Mouse (Mus musculus) midbrain, embryonic 16.5 days (tissue): Measurements from ENCODE around the gene Gm48552. TPM values are rescaled to one million over a fixed set of nuclear protein-coding genes. Genes with fewer than 3 reads are reported as not detected.

ENCODE experiments used
- ATAC-seq: fragments of 200-750 bp; cut with Nextera tagmentation; 2 replicates; pipeline ENCODE4 v1.8.0; 2017; ENCODE audit warnings: moderate TSS enrichment
- H3K27ac ChIP-seq: fragments of 300-500 bp; sonication (generic); 2 replicates; pipeline ENCODE4 v1.5.1; 2014; ENCODE audit warnings: mild to moderate bottlenecking, low read length, mixed read lengths
- H3K27me3 ChIP-seq: fragments of 300-500 bp; sonication (generic); 2 replicates; pipeline ENCODE4 v1.6.1; 2014; ENCODE audit warnings: low read depth, low read length, mixed read lengths; ENCODE audit not compliant: control insufficient read depth, insufficient read depth
- H3K36me3 ChIP-seq: fragments of 300-500 bp; sonication (generic); 2 replicates; pipeline ENCODE4 v1.6.1; 2014; ENCODE audit warnings: mild to moderate bottlenecking, low read length, moderate library complexity, mixed read lengths; ENCODE audit not compliant: control insufficient read depth, insufficient read depth
- H3K4me1 ChIP-seq: fragments of 300-500 bp; sonication (generic); 2 replicates; pipeline ENCODE4 v1.6.1; 2014; ENCODE audit warnings: mild to moderate bottlenecking, low read length, mixed read lengths; ENCODE audit not compliant: control insufficient read depth, insufficient read depth
- H3K4me2 ChIP-seq: fragments of 300-500 bp; sonication (generic); 2 replicates; pipeline ENCODE4 v1.6.1; 2014; ENCODE audit warnings: mild to moderate bottlenecking, low read length, mixed read lengths
- H3K4me3 ChIP-seq: fragments of 300-500 bp; sonication (generic); 2 replicates; pipeline ENCODE4 v1.5.1; 2014; ENCODE audit warnings: low read depth, mild to moderate bottlenecking, low read length, moderate library complexity, mixed read lengths
- H3K9ac ChIP-seq: fragments of 300-500 bp; sonication (generic); 2 replicates; pipeline ENCODE4 v1.6.1; 2014; ENCODE audit warnings: low read depth, low read length, mixed read lengths
- H3K9me3 ChIP-seq: fragments of 300-500 bp; sonication (generic); replicated peaks from 2 replicates; pipeline ENCODE4 v1.6.1; 2014; ENCODE audit warnings: mild to moderate bottlenecking, low read length, mixed read lengths; ENCODE audit not compliant: control insufficient read depth, poor library complexity, severe bottlenecking
- WGBS: fragments of 180-500 bp; shearing (Covaris S2); extraction: QIAGEN DNeasy Blood & Tissue Kit; methylation state at CpG from one replicate; pipeline ENCODE4 v1.1.7; 2014; 5-methylcytosine and 5-hydroxymethylcytosine counted together
- polyA plus RNA-seq: library from polyadenylated mRNA; unstranded; fragments of >200 nt; fragmentation: Nextera tagmentation; extraction: Ambion mirVana; gene quantifications from 2 replicates; pipeline ENCODE4 v1.2.1, GENCODE M21; 2015

Gene Gm48552
- polyA plus RNA-seq = 2.3 and 3.3 TPM in 2 replicates

DNA sequence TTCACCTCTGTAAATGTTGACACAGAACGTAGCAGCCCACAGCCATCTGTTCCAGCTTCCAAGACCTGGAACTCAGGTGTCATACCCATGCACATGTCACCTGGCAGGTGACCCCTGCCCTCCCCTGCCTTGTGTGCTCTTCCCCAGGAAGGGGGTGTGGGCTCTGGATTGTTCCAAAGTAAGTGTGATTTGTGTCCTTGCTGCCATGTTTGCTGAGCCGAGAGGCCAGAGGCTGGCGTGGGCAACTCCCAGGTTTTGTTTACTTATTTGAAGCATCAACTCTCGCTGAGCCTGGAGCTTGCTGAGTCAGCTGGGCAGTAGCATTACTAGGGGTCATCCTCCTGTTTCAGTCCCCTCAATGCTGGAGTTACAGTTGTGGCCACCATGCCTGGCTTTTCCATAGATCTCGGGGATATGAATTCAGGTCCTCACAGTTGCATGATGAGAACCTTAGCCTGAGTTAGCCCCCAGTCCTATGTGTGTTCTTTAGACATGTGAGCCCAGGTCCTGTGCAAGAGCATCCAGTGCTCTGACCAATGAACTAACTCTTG lies at the start of gene Gm48552:
Gm48552 (plus strand) TSS at position 501 of the 551 bp plus-strand sequence.
- Histone ChIP-seq H3K27ac (no peak within 1 kb of the TSS), H3K36me3 (peaks cover 12% of the 10 kb centered on the region), H3K4me3 (no peak within 1 kb of the TSS), H3K4me2 (no peak within 1 kb of the TSS), H3K9me3 (no peaks in the 10 kb centered on the region), H3K4me1 (peaks cover 17% of the 10 kb centered on the region), H3K9ac (no peak within 1 kb of the TSS), H3K27me3 (no peaks in the 10 kb centered on the region)
- no peak for ATAC-seq
- 85% methylated on average over 5 of the region's 5 CpGs for WGBS

- Histone ChIP-seq H3K27ac (no peak overlapping the region), H3K9ac (no peak overlapping the region), H3K4me1 (peaks cover 6% of the 10 kb centered on the region), H3K36me3 (no peaks in the 10 kb centered on the region), H3K4me3 (no peak overlapping the region), H3K4me2 (no peak overlapping the region), H3K27me3 (peaks cover 38% of the 10 kb centered on the region), H3K9me3 (no peaks in the 10 kb centered on the region)
- 37% methylated on average over 17 of the region's 17 CpGs for WGBS
- ATAC-seq = no peak
Observed at GRCm38 (mm10) chr10:81340551-81341332, 48.1 kb upstream of the Gm48552 start.

- Histone ChIP-seq H3K36me3 (no peaks in the 10 kb centered on the region), H3K4me3 (no peak overlapping the region), H3K9me3 (no peaks in the 10 kb centered on the region), H3K27me3 (peaks cover 38% of the 10 kb centered on the region), H3K9ac (no peak overlapping the region), H3K27ac (no peak overlapping the region), H3K4me1 (peaks cover 8% of the 10 kb centered on the region), H3K4me2 (no peak overlapping the region)
- no peak for ATAC-seq
- WGBS = 40% methylated on average over 16 of the region's 16 CpGs
Observed at GRCm38 (mm10) chr10:81341333-81341949, 47.4 kb upstream of the Gm48552 start.

DNA sequence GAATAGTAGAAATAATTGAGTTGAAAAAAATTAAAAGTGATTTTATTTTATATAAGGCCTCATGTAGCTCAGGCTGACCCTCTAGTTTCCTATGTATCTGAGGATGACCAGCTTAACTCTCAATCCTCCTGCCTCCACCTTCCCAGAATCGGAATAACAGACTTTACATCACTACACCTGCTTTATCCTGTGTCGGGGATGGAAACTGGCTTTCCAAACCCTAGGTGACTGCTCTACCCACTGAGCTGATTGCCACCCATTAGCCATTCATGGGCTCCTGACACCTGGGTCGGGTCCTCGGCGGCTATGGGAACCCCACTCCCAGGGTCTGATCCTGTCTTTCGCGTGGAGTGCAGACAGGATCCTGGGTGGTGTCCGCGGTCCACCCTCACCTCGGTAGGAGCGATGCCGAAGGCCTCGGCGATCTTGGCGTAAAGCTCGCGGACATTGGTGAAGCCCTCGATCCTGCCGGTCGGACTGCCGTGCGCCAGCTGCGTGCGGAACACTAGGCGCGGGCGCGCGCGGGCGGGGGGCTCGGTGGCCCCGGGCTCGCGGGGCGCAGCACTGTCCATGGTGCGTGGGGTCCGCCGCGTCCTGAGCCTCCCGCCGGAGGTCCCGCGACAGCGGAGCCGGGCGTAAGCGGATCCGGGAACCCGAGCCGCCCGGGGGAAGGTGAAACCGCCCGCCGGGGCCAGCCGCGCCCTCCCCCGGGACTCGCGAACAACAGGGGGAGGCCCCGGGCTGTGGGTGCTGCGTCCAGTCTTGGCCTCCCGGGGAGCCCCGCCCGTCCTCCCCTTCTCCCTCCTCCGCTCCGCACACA lies 45.9 kb upstream of the Gm48552 start, which contains the start of gene Gipc3:
Gipc3 (minus strand) TSS at position 581 of the 820 bp plus-strand sequence.
- Histone ChIP-seq H3K4me3 (peak within 1 kb of the TSS; percentile 43), H3K9ac (peak within 1 kb of the TSS; percentile 63), H3K27me3 (peaks cover 38% of the 10 kb centered on the region), H3K27ac (no peak within 1 kb of the TSS), H3K4me1 (peaks cover 15% of the 10 kb centered on the region), H3K9me3 (no peaks in the 10 kb centered on the region), H3K4me2 (peak within 1 kb of the TSS; percentile 71), H3K36me3 (no peaks in the 10 kb centered on the region)
- ATAC-seq = no peak
- WGBS = 4% methylated on average over 64 of the region's 67 CpGs

DNA sequence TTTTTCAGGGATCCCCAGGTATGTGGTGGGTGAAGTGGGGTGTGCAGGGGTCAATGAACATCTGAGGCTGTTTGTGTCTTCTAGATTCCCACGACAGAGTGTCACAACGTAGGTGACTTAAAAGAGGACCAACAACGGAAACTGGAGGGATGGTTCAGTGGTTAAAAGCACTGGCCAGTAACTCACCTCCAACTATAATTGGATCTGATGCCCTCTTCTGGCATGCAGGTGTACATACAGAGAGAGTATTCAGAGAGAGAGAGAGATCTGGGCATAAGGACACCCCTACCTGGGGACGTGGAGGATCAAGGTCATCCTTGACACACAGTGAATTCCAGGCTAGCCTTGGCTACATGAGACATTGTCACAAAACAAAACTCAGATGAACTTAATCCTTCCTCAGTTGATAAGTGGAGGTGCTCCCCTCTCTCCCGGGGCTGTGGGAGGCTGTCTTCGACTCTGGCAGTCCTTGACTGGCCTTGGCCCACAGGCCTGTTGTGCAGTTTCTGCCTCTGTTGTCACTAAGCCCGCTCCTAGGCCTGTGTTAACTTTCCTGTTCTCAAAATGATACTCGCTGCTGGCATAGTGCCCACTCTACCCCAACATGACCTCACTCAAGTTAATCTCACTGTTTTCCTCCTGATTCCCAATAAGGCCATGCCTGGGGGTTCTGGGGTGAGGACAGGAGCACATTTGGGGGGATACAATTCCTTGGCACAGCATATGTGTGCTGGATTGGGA lies 44.2 kb upstream of the Gm48552 start:
- WGBS = 58% methylated on average over 8 of the region's 8 CpGs
- H3K4me1 ChIP-seq = peaks cover 15% of the 10 kb centered on the region
- no peak overlapping the region for H3K4me3 ChIP-seq
- H3K9ac ChIP-seq = no peak overlapping the region
- H3K36me3 ChIP-seq = no peaks in the 10 kb centered on the region
- H3K4me2 ChIP-seq = no peak overlapping the region
- ATAC-seq = no peak
- H3K9me3 ChIP-seq = no peaks in the 10 kb centered on the region
- peaks cover 38% of the 10 kb centered on the region for H3K27me3 ChIP-seq
- no peak overlapping the region for H3K27ac ChIP-seq

DNA sequence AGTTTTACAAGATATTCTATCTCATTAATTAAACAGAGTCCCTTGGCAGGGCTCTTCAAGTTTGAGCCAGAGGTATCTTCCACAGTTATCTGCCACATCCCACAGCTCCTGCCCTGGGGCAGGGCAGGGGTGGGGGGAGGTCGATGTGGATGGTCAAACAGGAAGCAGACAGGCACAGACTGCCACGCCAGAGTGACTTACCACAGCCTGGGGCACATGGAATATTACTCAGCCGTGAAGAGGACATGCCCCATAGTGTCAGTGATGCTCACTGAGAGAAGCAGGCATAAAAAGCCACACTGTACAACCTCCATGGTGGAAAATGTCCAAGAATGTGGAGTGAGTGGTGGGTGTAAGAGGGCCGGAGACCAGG lies 43.7 kb upstream of the Gm48552 start:
- WGBS = 85% methylated on average over 4 of the region's 4 CpGs
- H3K27me3 ChIP-seq = peaks cover 38% of the 10 kb centered on the region
- H3K4me3 ChIP-seq = no peak overlapping the region
- no peak overlapping the region for H3K9ac ChIP-seq
- H3K36me3 ChIP-seq = no peaks in the 10 kb centered on the region
- H3K9me3 ChIP-seq = no peaks in the 10 kb centered on the region
- no peak overlapping the region for H3K27ac ChIP-seq
- H3K4me1 ChIP-seq = peaks cover 19% of the 10 kb centered on the region
- ATAC-seq = no peak
- no peak overlapping the region for H3K4me2 ChIP-seq

DNA sequence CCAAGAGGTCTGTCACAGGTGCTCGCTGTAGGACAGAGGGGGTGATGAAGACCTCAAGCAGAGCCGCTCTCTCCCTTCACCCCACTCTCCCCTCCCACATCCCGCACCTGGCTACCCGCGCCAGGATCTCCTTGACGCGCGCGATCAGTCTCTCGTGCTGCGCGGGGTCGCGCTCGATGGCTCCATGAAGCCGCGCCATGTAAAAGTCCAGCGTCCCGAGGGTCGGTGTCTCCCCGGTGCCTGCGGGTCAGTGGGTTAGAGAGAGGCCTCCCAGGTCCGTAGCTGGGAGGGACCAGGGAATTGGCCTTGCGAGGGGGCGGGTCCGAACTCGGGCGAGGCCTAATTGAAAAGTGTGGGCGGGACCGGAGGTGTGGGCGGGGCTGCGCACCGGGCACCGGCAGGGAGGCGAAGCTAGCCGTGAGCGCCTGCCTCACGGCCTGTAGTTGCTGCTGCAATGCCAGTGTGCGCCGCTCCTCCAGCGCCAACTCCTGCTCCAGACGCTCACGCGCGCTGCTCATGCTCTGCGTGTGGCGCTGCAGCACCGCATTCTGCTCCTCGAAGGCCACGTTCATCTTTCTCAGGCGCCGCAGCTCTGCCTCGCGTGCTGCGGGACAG lies 42.2 kb upstream of the Gm48552 start:
- H3K4me3 ChIP-seq = peak overlapping the region; percentile 37
- WGBS = 8% methylated on average over 51 of the region's 55 CpGs
- peak overlapping the region; percentile 57 for H3K9ac ChIP-seq
- H3K27me3 ChIP-seq = peaks cover 30% of the 10 kb centered on the region
- H3K4me2 ChIP-seq = peak overlapping the region; percentile 65
- peaks cover 25% of the 10 kb centered on the region for H3K4me1 ChIP-seq
- no peaks in the 10 kb centered on the region for H3K36me3 ChIP-seq
- no peak overlapping the region for H3K27ac ChIP-seq
- 0 out of 2 replicates have a peak, but pooled peaks have one; percentile 15 for ATAC-seq
- H3K9me3 ChIP-seq = no peaks in the 10 kb centered on the region

DNA sequence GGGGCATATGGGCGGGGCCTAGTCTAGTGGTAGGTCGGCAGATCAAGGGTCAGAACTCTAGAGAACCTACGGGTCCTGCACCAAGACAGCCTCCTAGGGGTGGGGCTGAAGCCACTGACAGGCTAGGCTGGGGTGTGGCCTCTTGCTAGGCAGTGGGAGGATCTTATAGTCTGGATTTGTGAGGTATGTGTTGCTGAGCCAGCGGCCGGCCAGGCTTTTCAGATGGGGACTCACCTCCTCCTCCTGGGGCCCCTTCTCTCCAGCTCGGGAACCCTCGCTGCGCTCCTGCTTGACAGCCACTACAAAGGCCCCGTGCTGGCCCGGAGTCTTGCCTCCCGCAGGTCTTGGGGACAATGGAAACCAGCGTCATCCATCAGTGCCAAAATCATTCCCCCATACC lies 39.7 kb upstream of the Gm48552 start:
- Histone ChIP-seq H3K9ac (peak overlapping the region; percentile 24; the same call in 1 of the 2 replicates), H3K4me2 (peak overlapping the region; percentile 95), H3K4me1 (peaks cover 18% of the 10 kb centered on the region), H3K27ac (no peak overlapping the region), H3K36me3 (no peaks in the 10 kb centered on the region), H3K9me3 (no peaks in the 10 kb centered on the region), H3K4me3 (no peak overlapping the region), H3K27me3 (peaks cover 12% of the 10 kb centered on the region)
- 3% methylated on average over 12 of the region's 12 CpGs for WGBS
- ATAC-seq = no peak
